Mouse (Mus musculus) limb, embryonic 10.5 days (tissue): ENCODE data around the gene Lmbr1. TPM values are rescaled to one million over a fixed set of nuclear protein-coding genes. Genes with fewer than 3 reads are reported as not detected.

Experiments
- DNase-seq: peaks from one replicate; pipeline ENCODE4 v3.0.0-alpha.2; 2017; ENCODE audit warnings: low spot score
- H3K27ac ChIP-seq: fragments of 300-500 bp; sonication (generic); 2 replicates; pipeline ENCODE4 v1.5.1; 2016; ENCODE audit warnings: mild to moderate bottlenecking
- H3K27me3 ChIP-seq: fragments of 300-500 bp; sonication (generic); 2 replicates; pipeline ENCODE4 v1.6.1; 2016; ENCODE audit warnings: low read depth, mild to moderate bottlenecking; ENCODE audit not compliant: poor library complexity, severe bottlenecking
- H3K36me3 ChIP-seq: fragments of 300-500 bp; sonication (generic); 2 replicates; pipeline ENCODE4 v1.6.1; 2016; ENCODE audit warnings: mild to moderate bottlenecking, moderate library complexity
- H3K4me1 ChIP-seq: fragments of 300-500 bp; sonication (generic); 2 replicates; pipeline ENCODE4 v1.6.1; 2016
- H3K4me3 ChIP-seq: fragments of 300-500 bp; sonication (generic); 2 replicates; pipeline ENCODE4 v1.5.1; 2016; ENCODE audit warnings: mild to moderate bottlenecking, moderate library complexity
- H3K9me3 ChIP-seq: fragments of 300-500 bp; sonication (generic); replicated peaks from 2 replicates; pipeline ENCODE4 v1.6.1; 2016; ENCODE audit warnings: mild to moderate bottlenecking
- WGBS: fragments of 180-500 bp; shearing (Covaris S2); methylation state at CpG from one replicate; pipeline ENCODE4 v1.1.7; 2016; 5-methylcytosine and 5-hydroxymethylcytosine counted together
- polyA plus RNA-seq: library from polyadenylated mRNA; unstranded; fragments of >200 nt; fragmentation: Nextera tagmentation; extraction: Ambion mirVana; gene quantifications from 2 replicates; pipeline ENCODE4 v1.2.1, GENCODE M21; 2016

The Lmbr1 gene
- polyA plus RNA-seq, 1 experiment from 2014 or later, result 7.4 TPM

DNA sequence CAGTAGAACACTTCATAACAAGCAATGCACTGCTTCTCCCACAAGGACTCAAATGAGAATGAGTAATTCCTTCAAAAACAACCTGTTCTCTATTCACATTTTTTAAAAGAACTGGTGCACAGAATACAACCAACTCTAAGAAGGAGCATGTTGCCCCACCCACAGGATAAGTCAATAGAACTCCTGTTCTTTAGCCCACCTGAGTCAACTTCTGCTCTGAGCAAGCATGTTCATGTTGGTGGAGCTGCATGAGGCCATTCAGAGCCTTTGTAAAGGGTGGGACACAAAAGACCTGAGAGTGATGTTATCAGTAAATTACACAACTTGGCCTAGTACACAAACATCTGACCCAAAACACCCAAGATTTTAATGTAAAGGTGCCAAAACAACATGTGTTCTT, 139.8 kb downstream of the Lmbr1 start:
- Histone ChIP-seq H3K4me3 (no peak overlapping the region), H3K27me3 (no peaks in the 10 kb centered on the region), H3K4me1 (no peaks in the 10 kb centered on the region), H3K9me3 (no peaks in the 10 kb centered on the region), H3K36me3 (no peaks in the 10 kb centered on the region), H3K27ac (no peak overlapping the region)
- DNase-seq, result no peak

DNA sequence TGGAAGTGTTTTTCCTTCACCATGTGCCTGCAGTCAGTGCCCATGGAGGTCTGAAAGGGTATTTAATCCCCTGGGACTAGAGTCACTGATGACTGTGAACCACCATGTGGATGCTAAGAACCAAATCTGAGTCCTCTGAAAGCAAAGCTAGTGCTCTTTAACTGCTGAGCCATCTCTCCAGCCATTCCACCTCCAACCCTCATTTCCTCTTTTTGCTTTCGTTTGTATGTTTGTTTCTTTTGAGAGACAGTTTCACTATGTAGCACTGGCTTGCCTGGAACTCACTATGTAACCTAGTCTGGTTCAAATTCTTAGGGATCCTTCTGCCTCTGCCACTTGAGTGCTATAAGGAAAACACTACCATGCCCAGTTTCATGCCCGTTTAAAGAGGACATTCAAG, 147.7 kb downstream of the Lmbr1 start:
- DNase-seq, result no peak
- no peak overlapping the region for H3K27ac ChIP-seq
- WGBS, result 91% methylated on average over 2 of the region's 2 CpGs
- no peaks in the 10 kb centered on the region for H3K9me3 ChIP-seq
- H3K27me3 ChIP-seq, result no peaks in the 10 kb centered on the region
- no peak overlapping the region for H3K4me3 ChIP-seq
- H3K4me1 ChIP-seq, result no peaks in the 10 kb centered on the region
- H3K36me3 ChIP-seq, result no peaks in the 10 kb centered on the region

DNA sequence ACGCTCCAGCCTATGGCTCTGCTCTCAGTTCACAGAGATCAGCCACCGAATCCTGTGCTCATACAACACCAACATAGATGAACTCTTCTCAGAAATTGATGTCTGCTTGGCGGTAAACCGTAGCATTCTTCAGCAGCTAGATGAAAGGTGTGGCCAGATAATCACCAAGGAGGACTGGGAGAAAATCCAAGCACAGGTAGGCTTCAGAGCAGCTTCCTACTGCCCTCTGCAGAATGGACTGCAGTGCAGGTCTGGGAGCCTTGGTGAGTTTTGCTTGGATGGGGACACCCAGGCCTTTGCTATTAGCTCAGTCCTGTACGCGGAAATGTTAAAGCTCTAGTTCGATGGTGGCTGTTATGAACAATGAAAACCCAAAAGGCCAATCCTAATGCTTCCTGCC, 154.1 kb downstream of the Lmbr1 start:
- Histone ChIP-seq H3K27ac (no peak overlapping the region), H3K27me3 (no peaks in the 10 kb centered on the region), H3K4me1 (no peaks in the 10 kb centered on the region), H3K9me3 (no peaks in the 10 kb centered on the region), H3K36me3 (no peaks in the 10 kb centered on the region), H3K4me3 (no peak overlapping the region)
- DNase-seq, result no peak
- WGBS, result 93% methylated on average over 7 of the region's 7 CpGs

DNA sequence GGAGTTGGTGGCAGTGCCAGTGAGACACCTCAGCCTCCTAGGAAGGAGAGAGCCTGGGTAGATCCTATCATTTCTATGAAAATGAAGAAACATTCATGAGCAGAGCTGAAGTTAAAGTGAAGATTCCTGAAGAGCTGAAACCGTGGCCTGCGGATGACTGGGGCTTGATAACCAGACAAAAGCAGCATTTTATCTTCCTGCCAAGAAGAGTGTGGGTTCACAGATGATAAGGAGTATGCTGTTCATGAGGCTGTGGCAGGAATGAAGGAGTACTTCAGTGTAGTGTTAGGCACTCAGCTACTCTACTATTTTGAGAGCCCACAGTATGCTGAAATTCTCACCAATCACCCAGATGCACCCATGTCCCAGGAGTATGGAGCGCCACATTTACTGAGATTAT, 160.2 kb downstream of the Lmbr1 start:
- Histone ChIP-seq H3K36me3 (no peaks in the 10 kb centered on the region), H3K27ac (no peak overlapping the region), H3K9me3 (no peaks in the 10 kb centered on the region), H3K4me3 (no peak overlapping the region), H3K27me3 (no peaks in the 10 kb centered on the region), H3K4me1 (peaks cover 4% of the 10 kb centered on the region; the same call in 1 of the 2 replicates)
- no peak for DNase-seq
- 91% methylated on average over 3 of the region's 3 CpGs for WGBS

GRCm38 (mm10) chr5:29211980-29212555, 166.1 kb downstream of the Lmbr1 start:
- Histone ChIP-seq H3K27me3 (no peaks in the 10 kb centered on the region), H3K27ac (no peak overlapping the region), H3K36me3 (no peaks in the 10 kb centered on the region), H3K9me3 (no peaks in the 10 kb centered on the region), H3K4me1 (peaks cover 4% of the 10 kb centered on the region; the same call in 1 of the 2 replicates), H3K4me3 (no peak overlapping the region)
- no peak for DNase-seq
- WGBS, result 28% methylated on average over 4 of the region's 4 CpGs

GRCm38 (mm10) chr5:29205690-29206089, 172.5 kb downstream of the Lmbr1 start:
- H3K36me3 ChIP-seq, result no peaks in the 10 kb centered on the region
- H3K9me3 ChIP-seq, result no peaks in the 10 kb centered on the region
- no peaks in the 10 kb centered on the region for H3K4me1 ChIP-seq
- no peak overlapping the region for H3K27ac ChIP-seq
- H3K4me3 ChIP-seq, result no peak overlapping the region
- H3K27me3 ChIP-seq, result no peaks in the 10 kb centered on the region
- WGBS, result 72% methylated on average over 5 of the region's 5 CpGs
- no peak for DNase-seq

DNA sequence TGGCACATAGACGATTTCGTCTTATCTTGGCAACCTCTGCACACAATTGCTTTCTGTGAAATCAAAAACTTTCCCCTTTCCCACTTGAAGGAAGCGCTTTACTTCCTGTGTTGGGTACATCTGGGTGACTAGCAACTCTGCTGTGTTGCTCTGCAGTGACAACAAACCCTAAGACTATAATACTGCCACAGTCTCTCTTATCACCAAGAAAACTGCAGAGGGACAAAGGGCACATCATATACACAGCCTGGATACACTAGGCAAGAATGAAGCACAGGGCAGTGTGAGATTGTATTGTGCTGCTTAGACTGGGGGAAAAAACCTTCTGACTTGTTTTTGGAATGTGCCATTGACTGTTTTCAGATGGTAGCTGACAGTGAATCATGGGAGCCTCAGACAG, 178.3 kb downstream of the Lmbr1 start:
- Histone ChIP-seq H3K4me1 (peaks cover 9% of the 10 kb centered on the region; the same call in 1 of the 2 replicates), H3K27me3 (no peaks in the 10 kb centered on the region), H3K4me3 (no peak overlapping the region), H3K36me3 (no peaks in the 10 kb centered on the region), H3K9me3 (no peaks in the 10 kb centered on the region), H3K27ac (no peak overlapping the region)
- 88% methylated on average over 3 of the region's 3 CpGs for WGBS
- DNase-seq, result no peak

GRCm38 (mm10) chr5:29198960-29199488, 179.2 kb downstream of the Lmbr1 start:
- no peak overlapping the region for H3K27ac ChIP-seq
- no peaks in the 10 kb centered on the region for H3K27me3 ChIP-seq
- DNase-seq, result no peak
- no peaks in the 10 kb centered on the region for H3K9me3 ChIP-seq
- H3K4me3 ChIP-seq, result no peak overlapping the region
- no peaks in the 10 kb centered on the region for H3K36me3 ChIP-seq
- 79% methylated on average over 4 of the region's 4 CpGs for WGBS
- peaks cover 9% of the 10 kb centered on the region; the same call in 1 of the 2 replicates for H3K4me1 ChIP-seq

DNA sequence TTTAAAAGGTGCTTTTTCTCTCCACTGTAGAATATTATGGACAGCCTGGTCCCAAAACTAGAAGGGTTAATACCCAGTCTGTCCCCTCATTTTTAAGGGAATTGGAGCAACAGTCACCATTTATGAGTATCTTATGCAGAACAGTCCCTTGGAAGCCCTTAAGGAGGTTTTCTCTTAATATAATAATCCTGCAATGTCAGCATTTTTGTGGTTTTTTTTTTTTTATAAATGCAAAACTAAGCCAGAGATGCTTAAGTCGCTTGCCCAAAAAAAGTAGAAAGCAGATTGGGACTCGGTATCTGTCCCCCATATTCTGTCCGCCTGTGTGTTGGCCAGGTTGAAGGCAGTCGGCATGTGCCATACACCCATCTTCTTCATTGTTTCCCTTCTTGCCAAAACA, 181.0 kb downstream of the Lmbr1 start:
- H3K9me3 ChIP-seq, result no peaks in the 10 kb centered on the region
- peaks cover 9% of the 10 kb centered on the region; the same call in 1 of the 2 replicates for H3K4me1 ChIP-seq
- no peak overlapping the region for H3K27ac ChIP-seq
- 85% methylated on average over 4 of the region's 4 CpGs for WGBS
- H3K36me3 ChIP-seq, result no peaks in the 10 kb centered on the region
- H3K27me3 ChIP-seq, result no peaks in the 10 kb centered on the region
- no peak for DNase-seq
- H3K4me3 ChIP-seq, result no peak overlapping the region

DNA sequence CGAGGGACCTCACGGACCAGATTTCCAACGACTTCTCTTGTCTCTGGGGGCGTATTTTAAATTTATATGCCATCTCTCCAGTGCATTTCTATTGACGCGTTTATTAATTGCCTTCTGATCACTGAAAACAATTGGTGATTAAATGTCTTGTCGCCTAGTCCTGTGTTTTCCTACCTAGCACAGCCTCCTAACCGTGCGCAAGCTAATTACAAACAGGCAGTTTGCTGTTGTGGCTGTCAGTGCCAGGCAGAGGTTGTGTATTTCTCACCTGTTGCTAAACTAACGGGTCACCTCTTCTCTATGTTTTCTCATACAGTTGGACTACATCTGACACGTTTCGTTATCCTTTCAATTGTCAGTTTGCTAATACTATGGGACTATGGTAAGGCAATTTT, 181.9 kb downstream of the Lmbr1 start:
- H3K27me3 ChIP-seq, result no peaks in the 10 kb centered on the region
- no peaks in the 10 kb centered on the region for H3K36me3 ChIP-seq
- no peak for DNase-seq
- peaks cover 9% of the 10 kb centered on the region; the same call in 1 of the 2 replicates for H3K4me1 ChIP-seq
- peak overlapping the region; percentile 60 for H3K4me3 ChIP-seq
- peak overlapping the region; percentile 90 for H3K27ac ChIP-seq
- 11% methylated on average over 12 of the region's 12 CpGs for WGBS
- no peaks in the 10 kb centered on the region for H3K9me3 ChIP-seq

- DNase-seq, result peak; percentile 95
- H3K36me3 ChIP-seq, result no peaks in the 10 kb centered on the region
- no peaks in the 10 kb centered on the region for H3K9me3 ChIP-seq
- peak within 1 kb of the TSS; percentile 90 for H3K27ac ChIP-seq
- under 1% methylated on average over 69 of the region's 70 CpGs for WGBS
- peak within 1 kb of the TSS; percentile 60 for H3K4me3 ChIP-seq
- peaks cover 9% of the 10 kb centered on the region; the same call in 1 of the 2 replicates for H3K4me1 ChIP-seq
- H3K27me3 ChIP-seq, result no peaks in the 10 kb centered on the region
Measured at GRCm38 (mm10) chr5:29195570-29196263, 182.5 kb downstream of the Lmbr1 start, which contains the start of gene Rnf32. TSS of gene Rnf32 (plus strand) at chr5:29195992.

DNA sequence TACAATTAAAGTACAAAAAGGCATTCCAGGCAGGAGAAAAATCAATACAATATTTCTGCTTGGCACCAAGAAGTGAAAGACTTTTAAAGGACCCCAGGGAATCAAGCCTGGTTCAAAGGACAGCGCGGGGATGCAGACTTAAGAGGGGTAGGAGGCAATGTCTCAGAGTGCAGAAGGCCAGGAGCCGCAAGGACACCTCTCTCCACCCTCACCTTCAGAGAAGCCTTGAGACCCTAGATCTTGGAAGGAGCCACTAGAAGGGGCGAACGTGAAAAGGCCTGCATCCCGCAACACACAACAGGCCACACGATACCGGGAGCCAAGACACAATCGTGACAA, 183.0 kb downstream of the Lmbr1 start:
- no peaks in the 10 kb centered on the region for H3K36me3 ChIP-seq
- peaks cover 9% of the 10 kb centered on the region; the same call in 1 of the 2 replicates for H3K4me1 ChIP-seq
- H3K27me3 ChIP-seq, result no peaks in the 10 kb centered on the region
- WGBS, result 4% methylated on average over 9 of the region's 9 CpGs
- DNase-seq, result no peak
- H3K9me3 ChIP-seq, result no peaks in the 10 kb centered on the region
- peak overlapping the region; percentile 60 for H3K4me3 ChIP-seq
- H3K27ac ChIP-seq, result peak overlapping the region; percentile 90

DNA sequence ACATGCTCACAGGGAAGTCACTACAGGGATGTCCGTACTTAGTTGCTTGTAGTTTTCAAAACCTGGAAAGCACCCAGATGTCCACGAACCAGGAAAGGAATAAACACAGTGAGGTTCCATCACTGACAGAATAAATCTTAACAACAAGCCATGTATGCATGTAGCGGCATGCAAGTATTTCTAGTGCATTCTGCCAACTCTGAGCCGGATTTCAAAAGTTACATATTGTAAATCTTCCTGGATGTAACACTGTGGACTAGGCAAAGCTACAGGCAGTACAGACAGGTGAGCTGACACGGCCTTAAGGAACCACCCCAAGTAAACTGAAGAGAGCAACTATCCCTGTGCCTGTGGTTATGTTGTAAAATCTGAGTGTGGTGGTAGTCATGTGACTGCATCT, 191.4 kb downstream of the Lmbr1 start:
- H3K27ac ChIP-seq, result no peak overlapping the region
- no peaks in the 10 kb centered on the region for H3K9me3 ChIP-seq
- no peaks in the 10 kb centered on the region for H3K4me1 ChIP-seq
- H3K4me3 ChIP-seq, result no peak overlapping the region
- no peaks in the 10 kb centered on the region for H3K36me3 ChIP-seq
- no peak for DNase-seq
- 88% methylated on average over 5 of the region's 5 CpGs for WGBS
- H3K27me3 ChIP-seq, result no peaks in the 10 kb centered on the region
